Mouse (Mus musculus): Measurements from ENCODE around the gene Art3. TPM values are rescaled to one million over a fixed set of nuclear protein-coding genes. Genes with fewer than 3 reads are reported as not detected.

The Art3 gene
- total and polyA plus RNA-seq, 2 experiments from 2014 or later, result 186 to 294 TPM

DNA sequence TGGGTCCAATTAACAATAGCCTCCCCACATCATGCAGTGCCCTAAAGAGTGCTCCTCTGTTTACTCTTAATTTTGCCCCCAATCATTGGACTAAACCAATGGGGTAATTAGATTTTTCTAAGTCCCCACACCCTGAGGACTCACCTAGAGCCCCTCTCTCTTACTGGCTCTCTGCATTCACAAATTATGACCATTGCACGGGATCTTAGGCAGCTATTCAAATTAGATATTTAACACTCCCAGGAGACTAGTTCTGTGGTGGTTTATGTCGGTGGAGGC is 72.7 kb downstream of the Art3 start:
- no peak overlapping the region for H3K9ac ChIP-seq (replicated peaks; ENCODE audit: low read depth, low read length)
- 47% methylated on average over 2 of the region's 2 CpGs for WGBS
- H3K27ac ChIP-seq (ENCODE audit: low read depth), result no peak overlapping the region

DNA sequence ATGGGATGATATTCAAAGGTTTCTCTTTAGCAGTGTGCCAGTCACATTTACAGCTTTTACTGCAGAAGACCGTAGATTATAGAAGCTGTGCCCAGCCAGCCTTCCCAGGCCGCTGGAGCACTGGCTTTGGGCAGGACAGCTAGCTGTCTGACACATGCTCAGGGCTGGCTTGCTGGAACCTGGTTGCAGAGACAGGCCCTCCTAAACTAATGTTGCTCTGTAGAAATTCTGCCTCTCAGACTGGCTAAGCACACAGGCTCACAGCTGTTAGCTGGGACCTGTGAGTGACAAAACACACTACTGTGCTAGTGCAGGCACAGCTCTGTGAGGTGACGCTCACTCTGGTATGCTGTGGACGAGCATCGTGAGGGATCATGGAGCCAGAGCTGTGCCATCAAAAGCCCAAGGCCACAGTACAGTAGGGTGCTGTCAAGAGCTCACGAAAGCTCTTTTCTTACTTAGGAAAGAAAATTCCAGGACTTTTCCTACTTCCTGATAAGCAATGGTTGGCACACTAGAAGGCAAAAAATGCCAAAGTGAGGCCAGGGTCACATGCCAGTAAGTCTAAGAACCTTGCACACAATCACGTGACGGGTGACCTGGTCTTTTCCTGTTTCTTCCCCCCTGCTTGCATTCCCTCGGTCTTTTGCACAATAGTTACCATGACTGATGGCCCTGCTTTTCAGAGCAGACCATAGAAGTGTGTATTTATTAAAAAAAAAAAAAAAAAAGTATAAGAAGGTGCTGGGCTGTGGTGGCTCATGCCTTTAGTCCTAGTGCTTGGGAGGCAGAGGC is 77.9 kb downstream of the Art3 start:
- no peak overlapping the region for H3K27ac ChIP-seq (ENCODE audit: low read depth)
- H3K9ac ChIP-seq (replicated peaks; ENCODE audit: low read depth, low read length), result no peak overlapping the region
- TF ChIP-seq EP300 (IDR thresholded peaks at IDR 0.05; ENCODE audit: low read depth), result no peak
- no peak for TF ChIP-seq CTCF (IDR thresholded peaks at IDR 0.05; ENCODE audit: low read depth)
- H3K9me3 ChIP-seq (replicated peaks; ENCODE audit: control insufficient read depth, low read length), result no peaks in the 10 kb centered on the region
- peaks cover 19% of the 10 kb centered on the region for H3K36me3 ChIP-seq (replicated peaks; ENCODE audit: control insufficient read depth, insufficient read depth, low read length)
- WGBS, result 64% methylated on average over 9 of the region's 9 CpGs
- H3K4me2 ChIP-seq (ENCODE audit: low read depth, low read length), result no peak overlapping the region
- DNase-seq (ENCODE audit: low spot score) (no peak), ATAC-seq (ENCODE audit: insufficient read depth, low read depth) (no peak)
- no peaks in the 10 kb centered on the region for H3K27me3 ChIP-seq (ENCODE audit: control insufficient read depth, insufficient read depth, low read length)
- H3K4me1 ChIP-seq (ENCODE audit: control insufficient read depth, insufficient read depth), result no peaks in the 10 kb centered on the region
- H3K4me3 ChIP-seq (ENCODE audit: low read depth, low read length), result no peak overlapping the region

More for the DNA sequence above, 72.7 kb downstream of the Art3 start:
- no peak for ATAC-seq (ENCODE audit: insufficient read depth, low read depth)
- H3K4me1 ChIP-seq (ENCODE audit: control insufficient read depth, insufficient read depth), result no peaks in the 10 kb centered on the region
- peaks cover 37% of the 10 kb centered on the region for H3K36me3 ChIP-seq (replicated peaks; ENCODE audit: control insufficient read depth, insufficient read depth, low read length)
- DNase-seq (ENCODE audit: low spot score), result no peak
- H3K27me3 ChIP-seq (ENCODE audit: control insufficient read depth, insufficient read depth, low read length), result no peaks in the 10 kb centered on the region
- TF ChIP-seq CTCF (IDR thresholded peaks at IDR 0.05; ENCODE audit: low read depth), result no peak
- H3K4me2 ChIP-seq (ENCODE audit: low read depth, low read length), result no peak overlapping the region
- no peak overlapping the region for H3K4me3 ChIP-seq (ENCODE audit: low read depth, low read length)
- no peaks in the 10 kb centered on the region for H3K9me3 ChIP-seq (replicated peaks; ENCODE audit: control insufficient read depth, low read length)

DNA sequence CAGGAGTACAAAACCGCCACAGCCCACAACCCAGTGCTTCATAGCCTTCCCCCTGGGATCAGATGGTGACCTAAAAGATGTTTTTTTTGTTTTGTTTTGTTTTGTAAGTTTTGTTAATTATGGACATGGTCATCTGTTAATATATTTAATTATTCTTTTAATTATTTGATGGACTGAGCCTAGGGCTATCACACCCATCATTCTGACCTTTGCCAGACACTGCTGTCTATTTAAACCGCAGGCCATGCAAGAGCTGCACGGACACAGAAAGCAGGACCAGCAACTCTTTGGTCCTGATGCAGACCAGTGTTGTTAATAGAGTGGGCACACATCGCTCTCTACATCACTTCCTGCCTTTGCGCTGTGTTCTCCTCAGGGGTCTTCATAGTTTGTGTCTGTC is 78.9 kb downstream of the Art3 start:
- Histone ChIP-seq H3K27me3 (ENCODE audit: control insufficient read depth, insufficient read depth, low read length) (no peaks in the 10 kb centered on the region), H3K4me2 (ENCODE audit: low read depth, low read length) (no peak overlapping the region), H3K4me3 (ENCODE audit: low read depth, low read length) (no peak overlapping the region), H3K27ac (ENCODE audit: low read depth) (no peak overlapping the region), H3K9me3 (replicated peaks; ENCODE audit: control insufficient read depth, low read length) (no peaks in the 10 kb centered on the region), H3K36me3 (replicated peaks; ENCODE audit: control insufficient read depth, insufficient read depth, low read length) (peaks cover 22% of the 10 kb centered on the region), H3K4me1 (ENCODE audit: control insufficient read depth, insufficient read depth) (no peaks in the 10 kb centered on the region), H3K9ac (replicated peaks; ENCODE audit: low read depth, low read length) (no peak overlapping the region)
- ATAC-seq (ENCODE audit: insufficient read depth, low read depth) (no peak), DNase-seq (ENCODE audit: low spot score) (no peak)
- TF ChIP-seq CTCF (IDR thresholded peaks at IDR 0.05; ENCODE audit: low read depth) (no peak), EP300 (IDR thresholded peaks at IDR 0.05; ENCODE audit: low read depth) (no peak)
- 86% methylated on average over 5 of the region's 5 CpGs for WGBS

DNA sequence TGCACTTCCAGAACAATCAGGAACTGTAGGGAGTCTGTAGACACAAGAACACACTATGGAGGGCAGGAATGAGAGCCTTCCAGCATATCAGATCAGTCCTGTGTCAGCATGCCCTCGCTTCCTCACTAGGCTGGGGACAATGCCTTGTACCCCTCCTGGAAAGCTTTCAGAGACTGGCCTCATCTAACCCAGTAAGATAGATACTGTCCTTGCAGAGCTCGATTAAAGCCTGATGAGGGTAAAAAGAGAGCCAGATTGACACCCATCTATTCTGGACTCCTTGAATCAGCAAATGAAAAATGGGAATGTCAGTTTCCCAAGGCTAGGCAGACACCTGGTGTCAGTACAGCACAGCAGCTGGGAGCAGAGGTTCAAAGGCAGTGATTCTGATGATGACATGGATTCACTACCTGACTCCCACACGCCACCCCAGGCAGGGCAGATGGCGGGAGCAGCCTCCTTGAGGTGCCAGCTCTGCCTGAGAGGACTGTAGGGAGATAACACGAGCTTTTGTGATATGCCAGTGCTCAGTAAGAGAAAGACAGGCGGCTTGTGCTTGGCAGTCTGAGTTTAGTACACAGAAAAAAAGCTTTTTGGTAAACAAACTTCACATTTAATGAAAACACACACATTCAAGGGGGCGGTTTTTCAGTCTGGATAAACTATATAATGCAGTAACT is 80.0 kb downstream of the Art3 start:
- no peak overlapping the region for H3K9ac ChIP-seq (replicated peaks; ENCODE audit: low read depth, low read length)
- no peak overlapping the region for H3K27ac ChIP-seq (ENCODE audit: low read depth)
- H3K4me3 ChIP-seq (ENCODE audit: low read depth, low read length), result no peak overlapping the region
- no peaks in the 10 kb centered on the region for H3K9me3 ChIP-seq (replicated peaks; ENCODE audit: control insufficient read depth, low read length)
- WGBS, result 50% methylated on average over 7 of the region's 7 CpGs
- no peak overlapping the region for H3K4me2 ChIP-seq (ENCODE audit: low read depth, low read length)
- TF ChIP-seq CTCF (IDR thresholded peaks at IDR 0.05; ENCODE audit: low read depth) (no peak), EP300 (IDR thresholded peaks at IDR 0.05; ENCODE audit: low read depth) (no peak)
- ATAC-seq (ENCODE audit: insufficient read depth, low read depth), result no peak
- H3K4me1 ChIP-seq (ENCODE audit: control insufficient read depth, insufficient read depth), result no peaks in the 10 kb centered on the region
- peaks cover 27% of the 10 kb centered on the region for H3K36me3 ChIP-seq (replicated peaks; ENCODE audit: control insufficient read depth, insufficient read depth, low read length)
- H3K27me3 ChIP-seq (ENCODE audit: control insufficient read depth, insufficient read depth, low read length), result no peaks in the 10 kb centered on the region
- DNase-seq (ENCODE audit: low spot score), result no peak

DNA sequence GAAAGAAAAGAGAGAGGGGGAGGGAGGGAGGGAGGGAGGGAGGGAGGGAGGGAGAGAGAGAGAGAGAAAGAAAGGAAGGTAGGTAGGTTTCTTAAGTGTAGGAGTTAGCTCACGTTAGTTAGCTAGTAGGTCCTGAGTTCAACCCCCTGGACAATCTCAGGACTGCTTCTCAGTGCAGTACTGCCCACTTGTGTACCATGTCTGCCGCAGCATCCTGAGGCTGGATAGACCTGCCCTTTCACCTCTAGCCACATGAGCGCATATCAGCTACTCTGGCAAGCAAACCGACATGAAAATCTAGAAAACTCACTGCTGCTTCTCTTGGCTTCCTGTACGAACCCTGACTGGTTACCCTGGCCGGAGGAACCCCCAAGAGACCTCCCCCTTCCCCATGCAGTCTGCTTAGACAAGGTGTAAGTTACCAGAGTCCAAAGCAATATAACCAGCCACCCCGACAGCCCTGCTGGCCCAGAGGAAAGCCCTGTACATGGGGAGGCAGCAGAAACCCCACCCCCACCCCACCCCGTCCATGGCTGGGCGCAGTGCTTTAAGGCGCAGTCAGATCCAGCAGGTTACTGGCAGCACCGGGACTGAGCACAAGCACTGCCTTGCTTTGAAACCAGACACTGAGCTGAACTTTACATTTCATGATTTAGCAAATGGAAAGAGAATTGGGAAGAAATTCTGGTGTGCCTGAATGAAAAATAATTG is 81.8 kb downstream of the Art3 start:
- DNase-seq (ENCODE audit: low spot score) (no peak), ATAC-seq (ENCODE audit: insufficient read depth, low read depth) (no peak)
- Histone ChIP-seq H3K36me3 (replicated peaks; ENCODE audit: control insufficient read depth, insufficient read depth, low read length) (peaks cover 46% of the 10 kb centered on the region), H3K4me3 (ENCODE audit: low read depth, low read length) (no peak overlapping the region), H3K4me2 (ENCODE audit: low read depth, low read length) (no peak overlapping the region), H3K9ac (replicated peaks; ENCODE audit: low read depth, low read length) (no peak overlapping the region), H3K4me1 (ENCODE audit: control insufficient read depth, insufficient read depth) (no peaks in the 10 kb centered on the region), H3K27ac (ENCODE audit: low read depth) (no peak overlapping the region), H3K27me3 (ENCODE audit: control insufficient read depth, insufficient read depth, low read length) (no peaks in the 10 kb centered on the region), H3K9me3 (replicated peaks; ENCODE audit: control insufficient read depth, low read length) (no peaks in the 10 kb centered on the region)
- no peak for TF ChIP-seq EP300 (IDR thresholded peaks at IDR 0.05; ENCODE audit: low read depth)
- no peak for TF ChIP-seq CTCF (IDR thresholded peaks at IDR 0.05; ENCODE audit: low read depth)
- WGBS, result 82% methylated on average over 11 of the region's 11 CpGs

All from heart, postnatal 0 days (tissue).